8 mouse cellular contexts compared by ENCODE assay signal in the genomic region with DNA sequence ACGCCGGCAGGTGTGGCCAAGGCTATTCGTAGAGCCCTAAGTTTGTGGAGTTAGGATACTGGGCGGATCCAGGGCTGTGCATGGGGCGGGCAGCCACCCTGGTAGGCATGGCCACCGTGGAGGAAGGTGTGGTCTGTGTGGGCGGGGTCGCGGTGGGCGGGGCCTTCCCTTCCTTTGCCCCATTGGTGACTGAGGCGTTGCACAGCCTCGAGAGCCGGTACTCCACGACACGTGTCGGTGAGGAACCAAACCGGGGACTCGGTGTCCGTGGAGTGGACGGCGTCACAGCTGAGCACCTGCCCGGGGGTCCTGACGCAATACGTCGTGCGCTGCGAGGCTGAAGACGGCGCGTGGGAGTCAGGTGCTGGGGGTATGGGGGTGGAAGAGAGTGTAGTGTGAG. TPM values are rescaled to one million over a fixed set of nuclear protein-coding genes. Genes with fewer than 3 reads are reported as not detected.
DNase-seq lines count a peak whose midpoint lies in the region; ATAC-seq and TF ChIP-seq lines count a peak whose summit lies in the region.

No protein-coding gene starts in this region.

- peaks cover 42% of the 10 kb centered on the region for H3K36me3 ChIP-seq in G1E (replicated peaks)

- TF ChIP-seq CTCF in G1E (IDR thresholded peaks at IDR 0.05; ENCODE audit: low read depth, low read length), result no peak

- peak; percentile 59 for ATAC-seq in G1E (ENCODE audit: extremely low read depth, insufficient number of reproducible peaks, low FRiP score, poor library complexity, severe bottlenecking)
- ATAC-seq in granulocyte monocyte progenitor cell, adult 5-6 weeks (replicated peaks; ENCODE audit: poor library complexity, severe bottlenecking), result peak; percentile 50

- peaks cover 22% of the 10 kb centered on the region for H3K27me3 ChIP-seq in G1E (ENCODE audit: insufficient read depth, low read length)

- peak; percentile 55 for DNase-seq in adrenal gland, adult 2 months
- no peak for DNase-seq in adrenal gland, adult 18-20 months (ENCODE audit: low spot score in 2 of 2)
- peak; percentile 69 for DNase-seq in G1E (ENCODE audit: low spot score)
- DNase-seq in kidney, postnatal 10 days, result peak; percentile 66
- DNase-seq in lung, postnatal 25 days (ENCODE audit: low spot score), result peak; percentile 75
- DNase-seq in cerebellum, adult 18-20 months, result no peak
- no peak for DNase-seq in MN1 (ENCODE audit: low spot score)

- H3K4me1 ChIP-seq in G1E (ENCODE audit: insufficient read depth, low read depth, low read length), result peaks cover 67% of the 10 kb centered on the region

- peak overlapping the region; percentile 72 for H3K4me3 ChIP-seq in G1E (ENCODE audit: low read depth, low read length)

- no peaks in the 10 kb centered on the region; the same call in 1 of the 2 replicates for H3K9me3 ChIP-seq in G1E (replicated peaks)

RNA-seq across cellular contexts. Expression of gene Il12rb1, which starts 8.4 kb away (rescaled TPM):
- under 1 TPM in 1 of 2 experiments, not detected in 1; 0.10 TPM for total RNA-seq in adrenal gland, adult 2 months (2021)
- 0.28 and 0.41 TPM in 2 replicates for polyA plus RNA-seq in adrenal gland, adult 2 months (2012; rRNA removed)
- total RNA-seq in adrenal gland, adult 18-20 months (2021), result under 1 TPM; 0.66 to 0.77 TPM
- total RNA-seq in G1E (2014; fragmentation: Nextera tagmentation) (1.9 and 2.7 TPM in 2 replicates), G1E (2017) (2.3 and 3.1 TPM in 2 replicates)
- polyA plus RNA-seq in G1E (2012), result 4.6 and 5.6 TPM in 2 replicates
- total RNA-seq in granulocyte monocyte progenitor cell, adult 5-6 weeks (2014; fragmentation: Nextera tagmentation), result 0.24 and 0.62 TPM in 2 replicates
- 0.52 and 1.4 TPM in 2 replicates for total RNA-seq in granulocyte monocyte progenitor cell, adult 5-6 weeks (2017)

RNA-seq across cellular contexts. Expression of gene Mast3, which starts 11.8 kb away (rescaled TPM):
- total RNA-seq in adrenal gland, adult 2 months (2021), result 10 to 100 TPM; 18.9 to 20.5 TPM
- 91.5 and 91.7 TPM in 2 replicates for polyA plus RNA-seq in adrenal gland, adult 2 months (2012; rRNA removed)
- 10 to 100 TPM; 15.6 to 16.7 TPM for total RNA-seq in adrenal gland, adult 18-20 months (2021)
- total RNA-seq in G1E (2014; fragmentation: Nextera tagmentation) (79.8 and 104 TPM in 2 replicates), G1E (2017) (15.7 and 18.9 TPM in 2 replicates)
- 323 and 357 TPM in 2 replicates for polyA plus RNA-seq in G1E (2012)
- total RNA-seq in granulocyte monocyte progenitor cell, adult 5-6 weeks (2014; fragmentation: Nextera tagmentation), result 74.8 and 78.5 TPM in 2 replicates
- total RNA-seq in granulocyte monocyte progenitor cell, adult 5-6 weeks (2017), result 12.4 and 12.5 TPM in 2 replicates

RNA-seq across cellular contexts. Expression of gene Arrdc2, which starts 22.8 kb away (rescaled TPM):
- total RNA-seq in adrenal gland, adult 2 months (2021), result 10 to 100 TPM in 1 of 2 experiments, 1 to 10 TPM in 1; 9.0 to 10.8 TPM
- polyA plus RNA-seq in adrenal gland, adult 2 months (2012; rRNA removed), result 60.7 and 72.6 TPM in 2 replicates
- total RNA-seq in adrenal gland, adult 18-20 months (2021), result 1 to 10 TPM; 8.3 to 8.7 TPM
- 7.4 and 19.6 TPM in 2 replicates for total RNA-seq in G1E (2014; fragmentation: Nextera tagmentation)
- total RNA-seq in G1E (2017), result 12.3 and 15.0 TPM in 2 replicates
- 78.9 and 92.7 TPM in 2 replicates for polyA plus RNA-seq in G1E (2012)
- total RNA-seq in granulocyte monocyte progenitor cell, adult 5-6 weeks (2014; fragmentation: Nextera tagmentation), result 5.0 and 16.1 TPM in 2 replicates
- 4.7 and 8.7 TPM in 2 replicates for total RNA-seq in granulocyte monocyte progenitor cell, adult 5-6 weeks (2017)

RNA-seq across cellular contexts. Expression of gene Pik3r2, which starts 40.2 kb away (rescaled TPM):
- 10 to 100 TPM; 37.2 to 49.0 TPM for total RNA-seq in adrenal gland, adult 2 months (2021)
- 296 and 305 TPM in 2 replicates for polyA plus RNA-seq in adrenal gland, adult 2 months (2012; rRNA removed)
- total RNA-seq in adrenal gland, adult 18-20 months (2021), result 10 to 100 TPM; 30.5 to 36.5 TPM
- total RNA-seq in G1E (2014; fragmentation: Nextera tagmentation) (7.1 and 16.3 TPM in 2 replicates), G1E (2017) (11.8 and 13.3 TPM in 2 replicates)
- polyA plus RNA-seq in G1E (2012), result 55.0 and 68.8 TPM in 2 replicates
- total RNA-seq in granulocyte monocyte progenitor cell, adult 5-6 weeks (2014; fragmentation: Nextera tagmentation), result 6.6 and 14.0 TPM in 2 replicates
- 12.1 and 16.6 TPM in 2 replicates for total RNA-seq in granulocyte monocyte progenitor cell, adult 5-6 weeks (2017)

RNA-seq across cellular contexts. Expression of gene Kcnn1, which starts 46.4 kb away (rescaled TPM):
- 1 to 10 TPM; 1.6 to 5.0 TPM for total RNA-seq in adrenal gland, adult 2 months (2021)
- 10.0 and 12.9 TPM in 2 replicates for polyA plus RNA-seq in adrenal gland, adult 2 months (2012; rRNA removed)
- 1 to 10 TPM; 2.2 to 2.8 TPM for total RNA-seq in adrenal gland, adult 18-20 months (2021)
- total RNA-seq in G1E (2014; fragmentation: Nextera tagmentation), result not detected in 2 replicates
- total RNA-seq in G1E (2017), result 0.12 and 0.22 TPM in 2 replicates
- 0.02 and 0.03 TPM in 2 replicates for polyA plus RNA-seq in G1E (2012)
- 0.30 and 0.49 TPM in 2 replicates for total RNA-seq in granulocyte monocyte progenitor cell, adult 5-6 weeks (2014; fragmentation: Nextera tagmentation)
- 0.90 and 3.5 TPM in 2 replicates for total RNA-seq in granulocyte monocyte progenitor cell, adult 5-6 weeks (2017)

Comparison
In these comparisons a context has a peak if more than half of its experiments do, and no peak if none do; other contexts are left out.
1. DNase-seq: peak in adrenal gland, adult 2 months (single experiment), G1E (single experiment), kidney, postnatal 10 days (single experiment) and lung, postnatal 25 days (single experiment); none in adrenal gland, adult 18-20 months (0 of 2), cerebellum, adult 18-20 months (0 of 2) and MN1 (single experiment).